Mouse (Mus musculus): ENCODE data around the gene Ippk.

Gene Ippk

GRCm38 (mm10) chr13:49420754-49421605 lies at the start of gene Ippk:
Gene Ippk (plus strand): TSS chr13:49421249.
- peak; percentile 98 for ATAC-seq (ENCODE audit: low TSS enrichment)

GRCm38 (mm10) chr13:49371428-49371899 lies 49.6 kb upstream of the Ippk start:
- ATAC-seq (ENCODE audit: low TSS enrichment): peak; percentile 68

- peak; percentile 86 for ATAC-seq (ENCODE audit: low TSS enrichment)
These were observed 48.5 kb upstream of the Ippk start for GRCm38 (mm10) chr13:49372370-49373060.

- no peak for ATAC-seq (ENCODE audit: low TSS enrichment)
These were observed 46.7 kb upstream of the Ippk start for GRCm38 (mm10) chr13:49374304-49374703.

DNA sequence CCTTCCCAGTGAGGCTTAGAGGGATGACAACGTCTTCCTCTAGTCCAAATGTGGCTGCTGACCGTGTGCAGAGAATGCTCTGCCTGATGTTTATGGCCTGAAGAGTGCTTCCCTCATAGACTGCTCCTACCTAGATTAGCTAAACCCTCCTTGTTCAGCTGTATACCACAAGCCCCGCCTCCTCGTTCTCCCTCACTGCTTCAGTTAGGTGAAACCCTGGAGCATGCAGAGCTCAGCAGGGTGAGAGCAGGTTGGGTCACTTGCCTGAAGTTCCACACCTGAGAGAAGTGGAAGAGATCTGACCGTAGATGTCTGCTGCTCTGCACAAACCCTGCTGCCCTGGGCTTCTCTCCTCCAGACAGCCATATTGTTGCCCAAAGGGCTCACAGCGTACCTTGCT lies 46.3 kb upstream of the Ippk start:
- no peak for ATAC-seq (ENCODE audit: low TSS enrichment)

- no peak for ATAC-seq (ENCODE audit: low TSS enrichment)
These were observed 43.4 kb upstream of the Ippk start for GRCm38 (mm10) chr13:49377608-49378007.

DNA sequence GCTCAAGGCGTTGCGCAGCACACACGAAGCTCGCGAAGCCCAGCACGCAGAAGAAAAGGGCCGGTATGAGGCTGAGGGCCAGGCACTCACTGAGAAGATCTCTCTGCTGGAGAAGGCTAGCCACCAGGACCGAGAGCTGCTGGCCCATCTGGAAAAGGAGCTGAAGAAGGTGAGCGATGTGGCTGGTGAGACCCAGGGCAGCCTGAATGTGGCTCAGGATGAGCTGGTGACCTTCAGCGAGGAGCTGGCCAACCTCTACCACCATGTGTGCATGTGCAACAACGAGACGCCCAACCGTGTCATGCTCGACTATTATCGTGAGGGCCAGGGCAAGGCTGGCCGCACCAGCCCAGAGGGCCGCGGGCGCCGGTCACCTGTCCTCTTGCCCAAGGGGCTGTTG lies 41.7 kb upstream of the Ippk start:
- ATAC-seq (ENCODE audit: low TSS enrichment): no peak

DNA sequence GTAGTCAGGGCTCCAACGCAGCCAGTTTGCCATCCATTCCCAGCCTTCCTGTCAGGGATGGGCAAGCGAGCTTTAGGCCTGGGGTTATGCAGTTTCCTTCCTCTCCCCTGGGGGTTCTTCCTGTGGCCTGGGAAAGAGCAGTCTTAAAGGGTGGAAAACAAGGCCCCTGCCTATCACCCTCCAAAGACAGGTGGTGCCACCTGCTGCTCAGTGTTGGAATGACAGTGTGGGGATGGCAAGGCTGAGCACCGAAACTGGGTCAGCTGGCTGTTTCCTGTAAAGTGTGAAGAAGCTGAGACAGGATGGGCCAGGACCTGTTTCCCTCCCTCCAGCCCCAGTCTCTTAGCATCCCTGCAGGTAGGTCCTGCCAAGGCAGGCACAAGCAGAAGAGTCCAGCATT lies 39.8 kb upstream of the Ippk start:
- peak; percentile 86 for ATAC-seq (ENCODE audit: low TSS enrichment)

DNA sequence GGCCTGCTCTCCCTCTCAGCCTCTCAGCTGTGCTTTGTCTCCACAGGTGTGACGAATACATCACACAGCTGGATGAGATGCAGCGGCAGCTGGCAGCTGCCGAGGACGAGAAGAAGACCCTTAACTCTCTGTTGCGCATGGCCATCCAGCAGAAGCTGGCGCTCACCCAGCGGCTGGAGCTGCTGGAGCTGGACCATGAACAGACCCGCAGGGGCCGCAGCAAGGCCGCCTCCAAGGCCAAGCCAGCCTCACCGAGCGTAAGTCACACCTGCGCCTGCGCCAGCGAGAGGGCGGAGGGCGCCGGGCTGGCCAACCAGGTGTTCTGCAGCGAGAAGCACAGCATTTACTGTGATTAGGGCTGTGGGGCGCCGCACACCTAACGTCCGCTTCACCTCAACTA lies 38.1 kb upstream of the Ippk start:
- ATAC-seq (ENCODE audit: low TSS enrichment): no peak

DNA sequence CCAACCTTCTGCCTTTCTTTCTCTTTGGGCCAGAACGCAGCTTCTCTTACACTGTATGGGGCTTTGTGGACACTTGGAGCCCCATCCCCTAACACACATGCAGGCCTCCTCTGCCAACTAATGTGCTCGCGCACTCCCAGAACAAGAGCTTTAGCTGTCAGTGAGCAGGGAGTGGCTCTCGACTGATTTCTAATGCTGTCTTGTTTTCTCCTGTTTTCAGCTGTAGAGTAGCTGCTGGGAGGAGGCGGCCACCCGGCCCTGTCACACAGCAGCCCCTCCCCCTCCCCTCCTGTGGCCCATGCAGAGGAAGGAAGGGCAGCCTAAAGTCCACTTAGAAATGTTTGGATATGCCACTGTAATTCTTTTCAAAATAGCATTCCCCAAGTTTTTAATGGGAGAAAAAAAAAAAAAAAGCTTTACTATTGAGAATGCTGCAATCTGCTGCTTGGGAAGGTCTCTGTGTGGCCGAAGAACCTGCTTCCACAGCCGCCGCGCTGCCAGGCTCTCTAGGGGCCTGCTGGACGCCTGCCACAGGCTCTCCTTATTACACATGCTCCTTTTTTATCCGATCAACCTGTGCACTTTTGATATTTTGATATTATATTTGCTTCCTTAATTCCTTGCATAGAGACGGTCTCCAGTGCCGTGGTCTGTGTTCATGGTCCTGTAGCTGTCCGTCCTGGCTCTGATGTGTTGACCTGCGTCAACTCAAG lies 36.1 kb upstream of the Ippk start:
- ATAC-seq (ENCODE audit: low TSS enrichment): no peak

DNA sequence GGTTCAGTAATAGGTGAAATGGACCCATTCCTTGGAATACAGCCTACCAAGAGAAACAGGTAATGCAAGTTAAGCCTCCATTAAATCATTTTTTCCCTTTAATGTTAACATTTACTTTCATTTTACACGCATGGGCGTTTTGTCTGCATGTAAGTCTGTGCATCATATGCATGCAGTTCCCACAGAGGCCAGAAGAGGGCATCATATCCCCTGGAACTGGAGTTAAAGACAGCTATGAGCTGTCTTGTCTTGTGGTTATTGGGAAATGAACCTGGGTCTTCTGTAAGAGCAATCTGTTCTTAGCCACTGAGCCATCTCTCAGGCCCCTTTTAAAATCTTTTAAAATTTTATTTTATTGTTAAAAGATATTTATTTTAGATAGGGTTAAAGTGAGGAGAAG lies 29.7 kb upstream of the Ippk start:
- no peak for ATAC-seq (ENCODE audit: low TSS enrichment)

DNA sequence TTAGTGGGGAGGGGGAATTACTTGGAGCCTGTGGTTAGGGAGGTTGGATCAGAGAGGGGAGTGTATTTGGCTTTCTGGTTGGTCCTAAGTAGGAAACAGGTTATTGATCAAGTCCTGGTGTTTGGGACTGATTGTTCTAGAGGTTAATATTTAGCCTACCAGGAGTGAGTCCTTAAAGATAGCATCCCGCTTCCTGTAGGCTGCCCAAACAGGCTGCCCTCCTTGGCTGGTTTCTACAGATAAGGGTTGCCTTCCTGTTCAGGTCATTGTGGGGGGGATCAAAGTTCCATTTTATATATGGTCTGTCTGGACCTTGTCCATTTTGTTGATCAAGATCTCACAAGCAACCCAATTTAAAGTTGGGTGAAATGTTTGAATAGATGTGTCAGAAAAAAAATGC lies 27.5 kb upstream of the Ippk start:
- no peak for ATAC-seq (ENCODE audit: low TSS enrichment)

- no peak for ATAC-seq (ENCODE audit: low TSS enrichment)
These were observed 26.1 kb upstream of the Ippk start for GRCm38 (mm10) chr13:49394886-49395447.

GRCm38 (mm10) chr13:49396798-49397197 lies 24.3 kb upstream of the Ippk start:
- ATAC-seq (ENCODE audit: low TSS enrichment): no peak

GRCm38 (mm10) chr13:49398191-49398590 lies 22.9 kb upstream of the Ippk start:
- no peak for ATAC-seq (ENCODE audit: low TSS enrichment)

GRCm38 (mm10) chr13:49400139-49400538 lies 20.9 kb upstream of the Ippk start:
- ATAC-seq (ENCODE audit: low TSS enrichment): peak; percentile 33; the same call in 1 of the 2 replicates

DNA sequence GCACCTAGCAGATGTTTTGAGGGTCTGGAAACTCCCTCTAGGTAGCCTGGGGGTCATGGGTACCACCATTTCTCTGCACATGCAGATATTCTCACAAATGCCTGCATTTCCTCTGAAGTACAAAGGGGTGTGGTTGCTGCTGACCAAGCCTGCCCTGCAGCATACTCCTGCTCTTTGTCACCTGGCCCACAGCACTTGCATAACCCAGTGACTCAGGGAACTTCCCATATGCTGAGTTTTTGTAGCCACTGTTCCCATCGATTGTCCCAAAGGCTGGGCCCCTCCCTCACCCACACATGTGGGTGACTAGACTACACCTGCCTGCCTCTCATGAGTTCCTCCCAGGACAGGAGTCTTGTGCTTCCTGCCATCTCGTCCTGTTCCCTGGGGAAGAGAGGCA lies 18.4 kb upstream of the Ippk start:
- ATAC-seq (ENCODE audit: low TSS enrichment): no peak

- no peak for ATAC-seq (ENCODE audit: low TSS enrichment)
These were observed 13.3 kb upstream of the Ippk start for GRCm38 (mm10) chr13:49407795-49408194.

- ATAC-seq (ENCODE audit: low TSS enrichment): peak; percentile 25; the same call in 1 of the 2 replicates
These were observed 513 bp downstream of the Ippk start for GRCm38 (mm10) chr13:49421606-49421917.

- no peak for ATAC-seq (ENCODE audit: low TSS enrichment)
These were observed 910 bp downstream of the Ippk start for GRCm38 (mm10) chr13:49421959-49422358.

DNA sequence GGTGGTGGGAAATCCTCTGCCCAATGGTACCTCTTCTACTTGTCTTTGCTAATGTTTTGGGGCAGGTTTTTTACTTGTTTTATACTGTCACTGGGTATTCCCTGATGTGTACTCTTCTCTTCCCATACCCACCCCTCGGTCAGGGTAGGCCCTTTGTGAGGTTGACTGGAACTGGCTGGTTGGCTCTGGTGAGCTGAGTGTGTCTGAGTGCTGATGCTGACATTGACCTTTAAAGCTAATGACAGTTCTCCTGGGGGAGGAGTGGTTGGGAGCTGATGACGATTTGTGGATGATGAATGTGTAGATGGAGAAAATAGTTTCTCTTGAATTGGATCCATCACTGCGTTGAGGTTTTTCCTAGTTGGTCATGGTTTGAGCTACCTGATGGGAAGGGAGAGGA lies 5.7 kb downstream of the Ippk start:
- ATAC-seq (ENCODE audit: low TSS enrichment): no peak

- peak; percentile 31; the same call in 1 of the 2 replicates for ATAC-seq (ENCODE audit: low TSS enrichment)
These were observed 7.1 kb downstream of the Ippk start for GRCm38 (mm10) chr13:49428042-49428675.
